Mouse (Mus musculus) cerebellum, adult 9-10 months (tissue): Measurements from ENCODE around the gene Auts2.

ENCODE experiments used
- DNase-seq: peaks from one replicate; pipeline ENCODE4 v3.0.0; 2022

Auts2 gene

DNA sequence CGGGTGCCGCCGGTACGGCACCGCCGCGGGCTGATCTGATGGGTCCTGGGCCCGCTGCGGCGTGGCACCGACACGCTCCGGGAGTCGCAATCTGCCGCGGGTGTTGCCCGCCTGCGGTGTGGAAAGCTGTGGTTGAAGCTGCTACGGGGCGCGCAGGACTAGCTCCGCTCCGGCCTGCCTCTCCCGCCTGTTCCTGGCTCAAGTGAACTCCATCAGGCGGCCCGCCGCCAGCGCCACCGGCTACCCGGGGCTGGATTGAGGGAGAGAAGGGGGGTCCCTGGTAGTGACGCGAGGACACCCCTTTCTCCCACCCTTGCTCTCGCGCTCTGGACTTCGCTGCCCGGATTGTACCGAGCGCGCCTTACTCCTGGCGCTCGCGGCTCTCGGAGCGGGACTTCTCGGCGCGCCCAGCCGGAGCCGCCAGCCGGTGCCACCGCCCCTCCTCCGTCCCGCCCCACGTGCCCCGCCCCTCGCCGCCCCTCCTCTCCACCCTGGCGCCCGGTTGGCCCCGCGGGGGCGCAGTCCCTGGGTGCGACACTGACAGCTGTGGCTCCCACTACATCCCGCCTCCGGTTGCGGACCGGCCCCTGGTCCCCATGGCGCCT, 1004.7 kb downstream of the Auts2 start:
- peak; percentile 41 for DNase-seq

DNA sequence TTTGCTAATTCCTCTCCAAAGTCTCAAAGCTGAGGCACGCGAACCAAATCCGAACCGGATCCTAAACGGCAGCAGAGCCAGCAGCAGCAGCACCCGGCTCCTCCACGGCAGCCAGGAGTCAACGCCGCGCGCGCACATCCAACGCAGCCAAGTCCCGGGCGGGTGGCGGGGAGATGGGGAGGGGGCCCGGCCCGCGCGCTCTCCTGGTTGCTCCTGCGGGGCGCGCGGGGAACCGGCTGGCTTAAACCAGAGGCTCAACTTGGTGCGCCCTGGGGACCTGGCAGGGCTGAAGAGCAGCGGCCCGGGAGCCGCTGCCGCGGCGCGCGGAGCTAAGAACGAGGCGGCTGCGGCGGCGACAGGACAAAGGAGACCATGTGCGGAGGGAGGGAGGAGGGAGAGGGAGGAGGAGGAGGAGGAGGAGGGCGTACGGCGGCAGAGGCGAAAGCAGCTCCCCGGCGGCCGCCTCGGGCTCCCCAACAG, 1005.3 kb downstream of the Auts2 start:
- DNase-seq = no peak

GRCm38 (mm10) chr5:131537155-131537830, 1005.9 kb downstream of the Auts2 start:
- no peak for DNase-seq

DNA sequence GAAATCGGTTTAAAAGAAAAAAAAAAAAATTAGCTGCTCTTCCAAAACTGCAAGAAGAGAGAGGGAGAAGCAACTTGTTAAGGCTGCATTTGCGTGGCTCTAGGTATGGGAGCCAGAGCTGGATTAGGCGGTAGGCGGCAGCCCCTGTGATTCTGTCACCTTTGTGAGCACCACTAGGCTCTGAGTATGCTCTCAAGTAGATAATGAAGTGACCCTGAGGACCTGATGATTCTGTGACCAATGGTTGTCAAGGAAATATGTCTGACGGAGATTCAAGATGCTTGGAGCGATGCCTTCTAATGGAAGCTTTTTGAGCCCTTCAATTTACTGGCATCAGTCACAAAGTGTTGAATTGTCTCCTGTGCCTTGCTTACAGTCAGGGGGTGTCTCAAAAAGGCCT, 1007.4 kb downstream of the Auts2 start:
- no peak for DNase-seq

GRCm38 (mm10) chr5:131533815-131534214, 1009.3 kb downstream of the Auts2 start:
- DNase-seq = peak; percentile 69

- no peak for DNase-seq
Observed at GRCm38 (mm10) chr5:131531744-131532552, 1011.2 kb downstream of the Auts2 start.

DNA sequence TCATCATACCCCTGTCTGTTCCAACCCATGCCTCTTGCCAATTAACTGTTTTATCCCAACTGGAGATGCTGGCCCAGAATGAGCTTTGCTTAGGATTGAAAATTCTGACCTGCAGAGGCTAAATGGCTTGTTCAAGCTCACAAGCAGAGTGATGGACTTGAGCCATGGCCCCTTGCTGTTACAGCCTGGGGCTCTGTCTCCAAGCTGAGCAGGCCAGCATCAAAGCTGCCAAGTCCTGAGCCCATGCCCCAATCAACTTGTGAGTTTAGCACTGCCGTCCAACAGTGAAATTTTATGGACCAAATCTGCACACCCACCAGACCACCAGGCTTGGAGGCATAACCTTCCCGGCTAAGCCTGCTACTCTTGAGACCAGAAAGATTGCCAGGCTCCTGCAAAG, 1012.3 kb downstream of the Auts2 start:
- peak; percentile 50 for DNase-seq

GRCm38 (mm10) chr5:131526666-131527065, 1016.5 kb downstream of the Auts2 start:
- DNase-seq = no peak

DNA sequence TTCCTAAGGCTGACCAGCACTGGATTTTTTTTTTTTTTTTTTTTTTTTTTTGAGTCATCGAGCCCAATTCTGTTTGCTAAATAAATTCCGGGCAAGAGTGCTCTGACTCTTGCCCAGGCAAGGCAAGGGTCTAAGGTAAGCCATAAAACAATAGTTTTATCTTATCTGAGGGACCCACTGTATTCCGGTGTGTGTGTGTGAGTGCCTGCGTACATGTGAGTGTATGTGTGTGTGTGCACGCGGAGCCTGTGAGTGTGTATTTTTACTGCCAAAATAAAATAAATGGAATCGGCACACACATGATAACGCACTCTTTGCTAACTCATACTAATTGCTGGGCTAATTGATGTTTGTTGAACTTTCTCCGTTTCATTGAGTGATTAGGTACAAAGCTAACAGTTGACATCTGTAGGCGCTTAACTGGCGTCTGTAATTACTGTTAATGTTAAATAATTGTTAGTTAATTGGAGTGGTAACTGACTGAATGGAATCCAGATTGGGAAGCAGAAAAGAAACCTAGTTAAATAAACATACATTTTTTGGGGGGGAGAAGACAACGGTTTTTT, 1018.2 kb downstream of the Auts2 start:
- no peak for DNase-seq

DNA sequence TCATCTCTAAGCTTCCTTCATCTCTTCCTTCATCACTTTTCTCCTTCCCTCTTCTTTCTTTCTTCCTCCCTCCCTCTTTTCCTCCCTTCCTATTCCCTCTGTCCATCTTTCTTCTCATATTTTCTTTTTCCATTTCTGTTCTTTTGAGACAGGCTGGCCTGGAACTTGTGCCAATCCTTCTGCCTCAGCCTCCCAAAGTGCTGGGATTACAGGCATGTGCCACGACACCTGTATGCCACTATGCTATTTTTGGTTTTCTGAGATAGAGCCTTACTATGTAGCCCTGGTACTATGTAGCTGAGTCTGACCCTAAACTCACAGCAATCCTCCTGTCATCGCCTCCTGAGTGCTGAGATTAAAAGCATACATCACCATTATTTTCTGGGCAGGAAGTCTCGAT, 1023.6 kb downstream of the Auts2 start:
- no peak for DNase-seq

DNA sequence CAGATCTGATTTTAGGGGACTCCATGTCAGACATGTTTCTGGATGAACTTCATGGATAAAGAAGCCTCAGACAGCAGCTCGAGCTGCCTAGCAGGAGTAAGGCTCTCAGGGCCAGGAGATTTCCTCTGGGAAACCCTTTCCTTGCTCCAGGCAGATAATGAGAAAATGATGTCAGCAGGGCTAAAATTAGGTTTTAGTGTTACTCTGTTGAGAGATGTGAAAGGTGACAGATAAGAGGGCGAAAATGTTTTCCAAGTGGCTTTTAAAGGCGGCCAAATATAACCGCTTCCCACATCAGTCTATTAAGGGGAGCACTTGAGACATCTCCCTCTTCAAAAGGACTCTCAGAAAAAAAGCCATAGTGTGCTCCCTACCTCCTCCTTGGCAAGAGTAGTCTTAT, 1025.5 kb downstream of the Auts2 start:
- no peak for DNase-seq

DNA sequence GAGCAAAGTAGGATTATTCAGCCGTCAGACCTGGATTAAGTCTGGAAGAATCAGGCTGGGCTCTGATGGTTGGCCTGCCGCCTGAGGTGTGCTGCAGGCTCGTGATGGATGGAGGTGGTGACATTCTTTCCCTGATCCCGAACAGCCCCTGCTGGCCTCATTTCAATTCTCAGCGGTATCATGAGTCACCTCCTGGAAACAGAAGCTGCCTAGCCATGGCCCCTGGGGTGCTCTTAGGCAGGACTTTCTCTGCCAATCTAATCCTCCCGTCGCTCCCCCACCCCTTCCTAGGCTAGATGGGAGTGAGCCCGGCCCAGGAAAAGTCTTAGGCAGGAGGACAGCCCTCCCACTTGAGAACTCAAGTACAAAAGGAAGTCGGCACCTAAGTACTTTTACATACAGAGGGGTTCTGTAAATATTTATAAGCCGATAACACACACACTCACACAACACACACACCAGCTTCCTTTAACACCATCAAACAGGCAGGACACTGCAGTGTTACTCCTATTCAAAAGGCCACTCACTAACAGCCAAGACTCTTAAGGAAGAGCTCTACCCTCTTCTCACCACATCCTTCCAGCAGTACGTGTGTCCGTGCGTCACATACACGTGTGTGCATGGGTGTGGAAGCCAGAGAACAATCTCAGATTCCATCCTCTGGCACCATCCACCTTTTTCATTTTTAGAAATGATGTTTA, 1027.3 kb downstream of the Auts2 start:
- peak; percentile 87 for DNase-seq

GRCm38 (mm10) chr5:131513753-131514152, 1029.4 kb downstream of the Auts2 start:
- DNase-seq = no peak

- no peak for DNase-seq
Observed at GRCm38 (mm10) chr5:131512617-131513016, 1030.5 kb downstream of the Auts2 start.

- DNase-seq = no peak
Observed at GRCm38 (mm10) chr5:131510659-131511058, 1032.5 kb downstream of the Auts2 start.

DNA sequence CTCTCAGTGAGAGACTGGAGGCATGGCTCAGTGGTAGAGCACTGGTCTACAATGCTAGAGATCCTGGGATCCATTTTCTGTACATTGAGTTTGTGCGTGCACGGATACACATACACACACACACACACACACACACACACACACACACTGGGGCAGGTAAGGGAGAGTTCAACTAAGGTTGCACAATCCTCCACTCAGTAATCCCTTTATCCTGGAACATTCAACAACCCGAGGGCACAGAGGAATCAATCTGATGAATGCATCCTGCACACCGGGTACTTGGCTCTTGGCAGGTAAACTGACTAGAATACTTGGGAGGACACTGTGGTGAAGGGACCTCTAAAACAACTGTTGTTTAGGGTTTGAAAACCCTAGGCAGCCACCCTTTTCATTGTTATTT, 1033.8 kb downstream of the Auts2 start:
- DNase-seq = no peak

- DNase-seq = no peak
Observed at GRCm38 (mm10) chr5:131498865-131499264, 1044.3 kb downstream of the Auts2 start.

DNA sequence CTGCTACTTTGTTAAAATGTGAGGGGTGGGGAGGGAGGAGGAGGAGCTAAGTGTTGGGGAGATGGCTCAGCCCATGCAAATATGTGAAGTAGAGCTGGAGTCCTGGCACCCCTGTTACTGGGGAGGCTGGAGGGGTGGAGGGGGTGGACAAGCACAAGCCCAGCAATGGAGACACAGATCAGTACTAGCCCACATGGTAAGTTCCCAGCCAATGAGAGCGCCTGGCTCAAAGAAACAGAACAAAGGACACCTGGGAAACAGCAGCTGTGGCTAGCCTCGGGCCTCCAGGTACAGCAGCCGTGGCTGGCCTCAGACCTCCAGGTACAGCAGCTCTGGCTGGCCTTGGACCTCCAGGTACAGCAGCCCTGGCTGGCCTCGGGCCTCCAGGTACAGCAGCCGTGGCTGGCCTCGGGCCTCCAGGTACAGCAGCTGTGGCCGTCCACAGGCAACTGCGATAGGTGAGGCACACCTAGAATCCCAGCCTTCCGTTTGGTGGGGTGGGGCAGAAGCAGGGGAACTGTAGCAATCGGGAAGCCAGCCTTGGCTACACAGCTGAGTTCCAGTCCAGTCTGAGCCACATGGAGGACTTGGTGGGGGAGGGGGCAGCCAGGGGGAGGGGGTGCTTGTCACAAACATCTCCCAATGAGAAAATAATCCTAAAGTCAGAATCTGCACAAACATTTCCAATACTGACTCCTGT, 1046.5 kb downstream of the Auts2 start:
- no peak for DNase-seq

GRCm38 (mm10) chr5:131494564-131494963, 1048.6 kb downstream of the Auts2 start:
- DNase-seq = no peak

DNA sequence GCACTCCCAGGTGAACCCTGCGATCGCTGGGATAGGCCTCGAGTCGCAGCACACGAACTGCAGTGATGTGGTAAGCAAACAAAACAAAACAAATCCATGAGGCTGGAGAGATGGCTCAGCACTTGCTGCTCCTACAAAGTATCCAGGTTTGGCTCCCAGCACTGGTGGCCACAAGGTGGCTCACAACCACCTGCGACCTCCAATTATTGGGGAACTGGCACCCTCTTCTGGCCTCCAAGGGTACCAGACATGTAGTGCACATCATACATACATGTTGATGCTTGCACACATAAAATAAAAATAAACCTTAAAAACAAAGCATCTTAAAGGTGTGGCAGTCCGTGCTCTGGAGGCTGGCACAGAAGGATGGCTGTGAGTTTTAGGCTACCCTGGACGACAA, 1050.6 kb downstream of the Auts2 start:
- DNase-seq = no peak

GRCm38 (mm10) chr5:131491843-131492242, 1051.3 kb downstream of the Auts2 start:
- DNase-seq = no peak

GRCm38 (mm10) chr5:131490811-131491210, 1052.3 kb downstream of the Auts2 start:
- DNase-seq = no peak
